Mouse (Mus musculus): ENCODE measurements around the gene Gipc2.
A peak's percentile ranks its signal among the peaks of the same experiment; 100 is the strongest.
"Not testable (repeated sequence)": the region's sequence is repeated elsewhere in the genome, so short reads cannot be mapped to it uniquely, and the experiment has no call there.

The Gipc2 gene

GRCm38 (mm10) chr3:152166099-152166423 is at the start of gene Gipc2:
Gene Gipc2, minus strand, starts transcription at chr3:152166230.
- no peak for DNase-seq

GRCm38 (mm10) chr3:152213416-152213815 is 47.4 kb upstream of the Gipc2 start:
- DNase-seq, result no peak

GRCm38 (mm10) chr3:152211731-152212279 is 45.8 kb upstream of the Gipc2 start:
- no peak for DNase-seq

- peak; percentile 61 for DNase-seq
Measured at GRCm38 (mm10) chr3:152210728-152211391, 44.8 kb upstream of the Gipc2 start.

GRCm38 (mm10) chr3:152209967-152210634 is 44.1 kb upstream of the Gipc2 start, which contains the start of the genes Dnajb4 and Fubp1:
Gene Dnajb4, minus strand, starts transcription at chr3:152210302.
Gene Fubp1, plus strand, starts transcription at chr3:152210422.
- DNase-seq, result peak; percentile 99

GRCm38 (mm10) chr3:152209177-152209966 is 43.3 kb upstream of the Gipc2 start:
- no peak for DNase-seq

- no peak for DNase-seq
Measured at GRCm38 (mm10) chr3:152208096-152208885, 42.3 kb upstream of the Gipc2 start.

- no peak for DNase-seq
Measured at GRCm38 (mm10) chr3:152207156-152207555, 41.1 kb upstream of the Gipc2 start.

GRCm38 (mm10) chr3:152204577-152204976 is 38.5 kb upstream of the Gipc2 start:
- no peak for DNase-seq

GRCm38 (mm10) chr3:152203996-152204395 is 38.0 kb upstream of the Gipc2 start:
- no peak for DNase-seq

GRCm38 (mm10) chr3:152203411-152203810 is 37.4 kb upstream of the Gipc2 start:
- no peak for DNase-seq

GRCm38 (mm10) chr3:152202942-152203341 is 36.9 kb upstream of the Gipc2 start:
- DNase-seq, result no peak

GRCm38 (mm10) chr3:152201651-152202050 is 35.6 kb upstream of the Gipc2 start:
- no peak for DNase-seq

GRCm38 (mm10) chr3:152201181-152201580 is 35.2 kb upstream of the Gipc2 start:
- DNase-seq, result no peak

GRCm38 (mm10) chr3:152199125-152199524 is 33.1 kb upstream of the Gipc2 start:
- DNase-seq, result no peak

GRCm38 (mm10) chr3:152197246-152197645 is 31.2 kb upstream of the Gipc2 start:
- DNase-seq, result not testable (repeated sequence)

GRCm38 (mm10) chr3:152193635-152194097 is 27.6 kb upstream of the Gipc2 start:
- DNase-seq, result peak; percentile 92

GRCm38 (mm10) chr3:152193177-152193576 is 27.1 kb upstream of the Gipc2 start:
- DNase-seq, result no peak

GRCm38 (mm10) chr3:152192238-152192931 is 26.4 kb upstream of the Gipc2 start:
- no peak for DNase-seq

- DNase-seq, result no peak
Measured at GRCm38 (mm10) chr3:152191791-152192237, 25.8 kb upstream of the Gipc2 start.

GRCm38 (mm10) chr3:152190679-152191477 is 24.8 kb upstream of the Gipc2 start:
- DNase-seq, result no peak
